Mouse (Mus musculus) embryonic facial prominence, embryonic 15.5 days (tissue): ENCODE measurements around the gene Med24. TPM values are rescaled to one million over a fixed set of nuclear protein-coding genes. Genes with fewer than 3 reads are reported as not detected.

Experiments used
- ATAC-seq: fragments of 200-750 bp; cut with Nextera tagmentation; 2 replicates; pipeline ENCODE4 v1.8.0; 2017; ENCODE audit warnings: low read depth, moderate TSS enrichment; ENCODE audit not compliant: insufficient number of reproducible peaks, low FRiP score, low TSS enrichment
- H3K27ac ChIP-seq: fragments of 300-500 bp; sonication (generic); replicated peaks from 2 replicates; pipeline ENCODE4 v1.5.1; 2015; ENCODE audit warnings: mild to moderate bottlenecking, inconsistent platforms
- H3K27me3 ChIP-seq: fragments of 300-500 bp; sonication (generic); 2 replicates; pipeline ENCODE4 v1.6.1; 2015; ENCODE audit warnings: inconsistent platforms
- H3K36me3 ChIP-seq: fragments of 300-500 bp; sonication (generic); 2 replicates; pipeline ENCODE4 v1.6.1; 2015; ENCODE audit warnings: mild to moderate bottlenecking, inconsistent platforms
- H3K4me1 ChIP-seq: fragments of 300-500 bp; sonication (generic); 2 replicates; pipeline ENCODE4 v1.6.1; 2015; ENCODE audit warnings: inconsistent platforms
- H3K4me2 ChIP-seq: fragments of 300-500 bp; sonication (generic); replicated peaks from 2 replicates; pipeline ENCODE4 v1.6.1; 2015; ENCODE audit warnings: mild to moderate bottlenecking, inconsistent platforms
- H3K4me3 ChIP-seq: fragments of 300-500 bp; sonication (generic); replicated peaks from 2 replicates; pipeline ENCODE4 v1.5.1; 2015; ENCODE audit warnings: mild to moderate bottlenecking, inconsistent platforms
- H3K9ac ChIP-seq: fragments of 300-500 bp; sonication (generic); 2 replicates; pipeline ENCODE4 v1.6.1; 2015; ENCODE audit warnings: inconsistent platforms
- H3K9me3 ChIP-seq: fragments of 300-500 bp; sonication (generic); replicated peaks from 2 replicates; pipeline ENCODE4 v1.6.1; 2016; ENCODE audit warnings: inconsistent platforms
- WGBS: fragments of 180-500 bp; shearing (Covaris S2); methylation state at CpG from one replicate; pipeline ENCODE4 v1.1.7; 2015; 5-methylcytosine and 5-hydroxymethylcytosine counted together
- polyA plus RNA-seq: library from polyadenylated mRNA; unstranded; fragments of >200 nt; fragmentation: Nextera tagmentation; extraction: Ambion mirVana; gene quantifications from 2 replicates; pipeline ENCODE4 v1.2.1, GENCODE M21; 2015

The Med24 gene
- polyA plus RNA-seq, 1 experiment from 2014 or later: 53.3 TPM

DNA sequence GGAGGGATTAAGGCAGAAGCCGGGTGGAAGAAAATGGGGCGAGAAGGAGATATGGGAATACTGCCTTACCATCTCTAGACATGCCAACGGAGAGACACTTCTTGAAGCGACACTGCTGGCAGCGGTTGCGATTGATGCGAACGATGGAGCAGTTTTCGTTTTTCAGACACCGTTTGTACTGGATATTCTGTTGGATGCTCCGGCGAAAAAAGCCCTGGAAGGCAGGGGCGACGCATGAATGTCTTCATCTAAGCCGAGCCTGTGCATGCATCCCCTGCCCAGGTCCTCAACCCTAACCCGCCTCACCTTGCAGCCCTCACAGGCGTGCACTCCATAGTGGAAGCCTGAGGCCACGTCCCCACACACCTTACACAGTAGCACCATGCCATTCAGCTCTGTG lies 41.9 kb upstream of the Med24 start:
- Histone ChIP-seq H3K9ac (no peak overlapping the region), H3K36me3 (peaks cover 25% of the 10 kb centered on the region), H3K4me2 (no peak overlapping the region), H3K4me3 (no peak overlapping the region), H3K4me1 (peaks cover 69% of the 10 kb centered on the region), H3K27me3 (no peaks in the 10 kb centered on the region), H3K27ac (no peak overlapping the region), H3K9me3 (no peaks in the 10 kb centered on the region)
- no peak for ATAC-seq
- whole genome bisulfite sequencing: 88% methylated on average over 18 of the region's 18 CpGs

DNA sequence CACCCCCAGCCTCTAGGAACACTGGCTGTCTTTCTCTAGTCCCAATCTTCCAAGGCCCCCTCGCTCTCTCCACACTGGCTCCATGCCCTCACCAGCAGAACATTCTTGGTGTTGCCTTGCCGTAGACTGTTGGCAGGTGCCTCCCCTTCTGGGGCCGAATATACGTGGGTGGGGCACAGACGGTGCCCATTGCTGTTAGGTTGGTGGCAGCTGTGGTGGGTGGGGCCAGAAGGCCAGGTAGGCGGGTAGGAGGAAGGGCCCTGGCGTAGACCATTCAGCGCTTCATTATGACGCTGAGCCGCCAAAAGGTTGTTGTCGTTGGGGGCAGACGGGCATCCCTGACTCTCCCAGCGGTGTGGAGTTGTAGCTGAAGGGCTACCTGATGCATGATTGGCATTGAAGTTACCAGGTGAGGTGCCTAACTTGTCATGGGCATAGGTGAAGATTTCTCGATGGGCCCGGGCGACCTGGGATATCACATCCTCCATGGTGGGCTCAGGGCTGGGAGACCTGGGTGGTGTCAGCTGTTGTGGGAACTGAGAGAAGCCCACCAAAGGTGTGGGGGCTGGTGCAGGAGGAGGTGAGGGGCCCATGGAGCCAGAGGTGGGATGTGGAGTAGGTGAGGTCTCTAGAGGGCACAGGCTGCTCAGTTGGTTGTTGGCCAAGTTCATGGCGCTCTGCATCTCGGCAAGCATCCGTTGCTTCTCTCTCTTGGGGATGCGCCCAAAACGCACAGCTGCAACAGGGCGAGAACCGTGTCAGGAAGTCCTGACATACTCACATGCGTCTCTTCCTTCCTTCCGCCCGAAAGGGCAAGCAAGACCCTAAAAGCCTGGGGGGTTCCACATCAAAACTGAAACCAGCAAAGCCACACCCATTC lies 41.1 kb upstream of the Med24 start:
- Histone ChIP-seq H3K27me3 (no peaks in the 10 kb centered on the region), H3K9ac (no peak overlapping the region), H3K4me3 (no peak overlapping the region), H3K4me2 (no peak overlapping the region), H3K27ac (no peak overlapping the region), H3K36me3 (peaks cover 27% of the 10 kb centered on the region), H3K9me3 (no peaks in the 10 kb centered on the region), H3K4me1 (peaks cover 69% of the 10 kb centered on the region)
- ATAC-seq: no peak
- WGBS: 91% methylated on average over 26 of the region's 26 CpGs

DNA sequence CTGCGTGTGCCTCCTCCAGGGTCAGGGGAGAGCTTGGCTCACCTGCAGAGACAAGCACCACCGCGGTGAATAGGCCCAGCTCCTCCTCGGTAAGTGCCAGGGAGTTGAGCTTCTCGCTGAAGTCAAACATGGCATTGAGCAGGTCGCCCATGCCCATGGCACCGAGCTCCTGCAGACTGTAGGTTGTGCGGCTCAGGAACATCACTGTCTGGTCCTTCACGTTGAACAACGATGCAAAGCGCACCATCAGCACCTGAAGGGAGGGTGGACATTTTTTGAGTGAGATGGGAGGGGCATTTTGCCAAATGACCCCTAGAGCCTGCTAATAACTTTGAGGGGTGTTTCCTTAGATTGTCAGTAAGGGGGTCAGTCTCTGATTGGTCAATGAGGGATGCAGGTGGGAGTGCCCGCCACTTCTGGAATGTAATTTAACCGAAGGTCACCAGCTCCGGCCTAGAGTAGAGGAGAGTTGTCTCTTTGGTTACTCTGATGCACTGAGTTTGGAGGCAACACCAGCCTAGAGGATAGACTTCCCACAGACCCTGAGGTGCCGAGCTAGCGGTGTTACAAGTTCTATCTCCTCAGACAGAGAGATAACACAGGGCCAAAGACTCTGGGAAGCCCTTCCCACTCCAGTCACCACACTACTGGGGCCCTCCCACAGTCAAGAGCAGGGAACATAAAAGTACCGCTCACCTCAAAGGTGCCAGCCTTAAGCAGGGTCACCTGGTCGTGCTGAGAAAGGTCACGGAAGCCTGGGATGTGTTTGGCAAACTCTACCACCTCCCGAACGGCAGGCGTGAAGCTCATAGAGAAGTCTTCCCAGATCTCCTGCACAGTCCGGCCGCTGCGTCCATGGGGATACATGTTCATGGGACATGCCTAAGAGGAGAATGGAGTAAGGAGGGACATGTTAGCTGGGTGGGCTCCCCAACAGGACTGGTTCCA lies 40.0 kb upstream of the Med24 start:
- no peak for ATAC-seq
- Histone ChIP-seq H3K4me3 (no peak overlapping the region), H3K27ac (peak overlapping the region; percentile 73), H3K9ac (no peak overlapping the region), H3K4me1 (peaks cover 69% of the 10 kb centered on the region), H3K9me3 (no peaks in the 10 kb centered on the region), H3K36me3 (peaks cover 37% of the 10 kb centered on the region), H3K27me3 (no peaks in the 10 kb centered on the region), H3K4me2 (no peak overlapping the region)
- 89% methylated on average over 25 of the region's 25 CpGs for WGBS

DNA sequence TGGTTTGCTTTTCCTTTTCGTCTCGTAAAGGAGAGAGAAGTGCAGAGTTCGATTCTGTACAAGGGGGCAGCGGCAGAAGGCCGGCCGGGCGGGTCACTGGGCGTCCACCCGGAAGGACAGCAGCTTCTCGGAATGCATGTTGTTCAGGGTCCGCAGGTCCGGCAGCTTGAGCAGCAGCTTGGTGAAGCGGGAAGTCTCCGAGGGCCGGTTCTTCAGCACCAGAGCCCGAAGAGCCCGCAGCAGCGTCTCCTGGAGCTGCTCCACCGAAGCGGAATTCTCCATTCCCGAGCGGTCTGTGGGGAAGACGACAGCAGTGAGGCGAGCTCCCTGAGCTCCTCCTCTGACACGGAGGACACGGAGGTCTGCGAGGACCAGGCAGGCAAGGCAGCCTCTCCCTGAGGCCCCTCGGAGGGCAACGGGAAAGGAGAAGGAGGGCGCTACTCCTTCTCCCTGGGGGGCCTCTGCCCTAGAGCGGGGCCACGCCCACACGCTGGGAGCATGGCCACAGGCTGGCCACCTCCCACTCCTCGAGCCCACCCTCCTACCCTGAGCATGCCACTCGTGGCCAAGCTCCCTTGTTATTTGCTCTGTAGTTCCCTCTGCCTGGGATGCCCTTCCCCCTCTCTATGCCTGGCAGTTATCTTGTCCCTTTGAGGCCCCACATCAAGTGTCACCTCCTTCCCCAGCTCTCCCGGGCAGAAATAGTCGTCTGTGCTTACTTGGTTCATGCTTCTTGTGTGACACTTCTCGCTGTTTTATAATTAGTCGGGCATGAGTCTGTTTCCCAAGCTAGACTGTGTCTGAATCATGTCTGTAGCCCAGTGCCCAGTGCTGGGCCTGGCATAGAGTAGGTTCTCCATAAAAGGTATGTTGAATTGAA lies 39.1 kb upstream of the Med24 start:
- peak overlapping the region; percentile 73 for H3K27ac ChIP-seq
- WGBS: 24% methylated on average over 39 of the region's 39 CpGs
- peak overlapping the region; percentile 20 for H3K4me3 ChIP-seq
- no peak overlapping the region for H3K9ac ChIP-seq
- peaks cover 68% of the 10 kb centered on the region for H3K4me1 ChIP-seq
- peak overlapping the region; percentile 34 for H3K4me2 ChIP-seq
- H3K27me3 ChIP-seq: no peaks in the 10 kb centered on the region
- H3K36me3 ChIP-seq: peaks cover 43% of the 10 kb centered on the region
- peak; percentile 16; the same call in 1 of the 2 replicates for ATAC-seq
- no peaks in the 10 kb centered on the region for H3K9me3 ChIP-seq

DNA sequence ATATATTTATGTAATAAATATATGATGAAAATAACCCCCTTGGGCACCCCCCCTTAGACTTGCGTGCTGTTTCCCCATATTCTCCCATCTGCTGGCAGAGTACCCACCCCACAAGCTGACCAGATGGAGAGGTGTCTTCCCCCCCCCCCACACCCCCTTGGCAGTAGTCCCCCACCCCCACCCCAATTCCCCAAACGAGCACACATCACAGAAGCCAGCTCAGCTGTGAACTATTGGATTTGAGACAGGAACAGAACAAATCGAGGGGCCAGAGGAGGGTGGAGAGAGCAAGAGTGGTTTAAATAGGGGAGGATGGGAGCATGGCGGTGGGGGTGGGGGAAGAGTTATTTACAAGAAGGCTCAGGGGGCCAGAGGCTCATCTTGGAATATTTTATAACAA lies 38.5 kb upstream of the Med24 start:
- Histone ChIP-seq H3K4me1 (peaks cover 68% of the 10 kb centered on the region), H3K27ac (peak overlapping the region; percentile 73), H3K4me2 (peak overlapping the region; percentile 34), H3K36me3 (peaks cover 48% of the 10 kb centered on the region), H3K9me3 (no peaks in the 10 kb centered on the region), H3K4me3 (peak overlapping the region; percentile 20), H3K9ac (no peak overlapping the region), H3K27me3 (no peaks in the 10 kb centered on the region)
- no peak for ATAC-seq
- WGBS: 6% methylated on average over 4 of the region's 4 CpGs

DNA sequence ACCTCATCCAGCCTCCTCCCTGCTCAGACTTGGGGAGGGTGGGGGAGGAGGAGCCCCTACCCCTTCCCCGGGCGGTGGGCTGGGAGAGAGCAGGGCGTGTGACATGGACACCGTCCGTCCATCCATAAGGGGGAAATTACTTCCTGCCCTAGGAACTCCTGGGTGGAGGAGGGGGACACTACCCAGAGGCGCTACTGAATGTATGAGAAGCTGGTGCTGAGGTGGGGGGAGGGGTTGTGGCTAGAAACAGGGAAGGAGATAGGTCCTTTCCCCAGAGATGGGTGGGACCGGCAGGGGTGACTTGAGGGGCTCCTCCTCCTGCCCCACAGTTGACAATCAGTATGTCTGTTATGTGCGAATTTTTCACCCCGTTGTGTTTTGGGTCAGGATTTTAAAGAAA lies 38.0 kb upstream of the Med24 start:
- Histone ChIP-seq H3K9ac (no peak overlapping the region), H3K27ac (peak overlapping the region; percentile 73; the same call in 1 of the 2 replicates), H3K4me3 (no peak overlapping the region), H3K4me1 (peaks cover 71% of the 10 kb centered on the region), H3K27me3 (no peaks in the 10 kb centered on the region), H3K4me2 (no peak overlapping the region; the same call in 1 of the 2 replicates), H3K36me3 (peaks cover 52% of the 10 kb centered on the region), H3K9me3 (no peaks in the 10 kb centered on the region)
- 21% methylated on average over 8 of the region's 9 CpGs for WGBS
- no peak; the same call in 1 of the 2 replicates for ATAC-seq

DNA sequence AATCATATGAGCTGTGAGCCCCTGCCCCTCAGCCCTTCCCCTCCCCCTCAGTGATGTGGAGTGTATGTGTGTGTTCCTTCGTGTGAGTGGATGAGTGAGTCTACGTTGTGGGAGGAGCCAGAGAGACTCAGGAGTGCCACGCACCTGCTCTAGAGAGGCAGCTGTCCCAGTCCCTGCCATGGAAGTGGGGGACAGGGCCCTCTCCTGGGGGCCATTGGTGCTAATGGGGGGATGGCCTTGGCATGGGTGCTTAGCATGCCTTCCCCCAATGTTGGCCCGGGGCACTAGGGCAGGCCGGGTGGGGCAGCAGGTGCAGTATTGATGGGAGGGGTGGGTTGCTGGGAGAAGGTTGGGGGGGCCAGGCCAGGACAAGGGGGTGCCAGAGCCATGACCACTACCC lies 37.6 kb upstream of the Med24 start:
- no peak; the same call in 1 of the 2 replicates for ATAC-seq
- H3K36me3 ChIP-seq: peaks cover 56% of the 10 kb centered on the region
- H3K9ac ChIP-seq: no peak overlapping the region
- H3K4me3 ChIP-seq: no peak overlapping the region
- peaks cover 71% of the 10 kb centered on the region for H3K4me1 ChIP-seq
- H3K27me3 ChIP-seq: no peaks in the 10 kb centered on the region
- peak overlapping the region; percentile 73; the same call in 1 of the 2 replicates for H3K27ac ChIP-seq
- WGBS: 46% methylated on average over 5 of the region's 5 CpGs
- H3K9me3 ChIP-seq: no peaks in the 10 kb centered on the region
- H3K4me2 ChIP-seq: no peak overlapping the region; the same call in 1 of the 2 replicates

DNA sequence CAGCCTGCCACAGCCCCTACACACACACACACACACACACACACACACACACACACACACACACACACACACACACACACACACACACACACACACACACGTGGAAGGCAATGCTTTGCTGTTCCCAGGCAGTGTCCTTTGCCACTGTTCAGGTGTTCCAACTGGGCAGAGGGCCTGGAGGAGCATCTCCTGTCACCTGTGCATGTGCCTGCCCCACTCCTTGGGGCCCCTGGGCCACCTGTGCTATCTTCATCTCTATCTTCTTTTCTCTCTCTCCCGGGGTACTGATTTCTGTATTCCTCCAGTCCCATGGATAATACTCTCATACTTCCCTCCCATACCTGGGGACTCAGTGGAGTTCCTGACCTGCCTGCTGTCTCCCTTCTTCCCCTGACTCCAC lies 37.1 kb upstream of the Med24 start:
- Histone ChIP-seq H3K4me3 (no peak overlapping the region), H3K27me3 (no peaks in the 10 kb centered on the region), H3K27ac (no peak overlapping the region; the same call in 1 of the 2 replicates), H3K9me3 (no peaks in the 10 kb centered on the region), H3K36me3 (peaks cover 61% of the 10 kb centered on the region), H3K4me2 (no peak overlapping the region), H3K4me1 (peaks cover 71% of the 10 kb centered on the region), H3K9ac (no peak overlapping the region)
- 50% methylated on average over 2 of the region's 2 CpGs for WGBS
- no peak for ATAC-seq

DNA sequence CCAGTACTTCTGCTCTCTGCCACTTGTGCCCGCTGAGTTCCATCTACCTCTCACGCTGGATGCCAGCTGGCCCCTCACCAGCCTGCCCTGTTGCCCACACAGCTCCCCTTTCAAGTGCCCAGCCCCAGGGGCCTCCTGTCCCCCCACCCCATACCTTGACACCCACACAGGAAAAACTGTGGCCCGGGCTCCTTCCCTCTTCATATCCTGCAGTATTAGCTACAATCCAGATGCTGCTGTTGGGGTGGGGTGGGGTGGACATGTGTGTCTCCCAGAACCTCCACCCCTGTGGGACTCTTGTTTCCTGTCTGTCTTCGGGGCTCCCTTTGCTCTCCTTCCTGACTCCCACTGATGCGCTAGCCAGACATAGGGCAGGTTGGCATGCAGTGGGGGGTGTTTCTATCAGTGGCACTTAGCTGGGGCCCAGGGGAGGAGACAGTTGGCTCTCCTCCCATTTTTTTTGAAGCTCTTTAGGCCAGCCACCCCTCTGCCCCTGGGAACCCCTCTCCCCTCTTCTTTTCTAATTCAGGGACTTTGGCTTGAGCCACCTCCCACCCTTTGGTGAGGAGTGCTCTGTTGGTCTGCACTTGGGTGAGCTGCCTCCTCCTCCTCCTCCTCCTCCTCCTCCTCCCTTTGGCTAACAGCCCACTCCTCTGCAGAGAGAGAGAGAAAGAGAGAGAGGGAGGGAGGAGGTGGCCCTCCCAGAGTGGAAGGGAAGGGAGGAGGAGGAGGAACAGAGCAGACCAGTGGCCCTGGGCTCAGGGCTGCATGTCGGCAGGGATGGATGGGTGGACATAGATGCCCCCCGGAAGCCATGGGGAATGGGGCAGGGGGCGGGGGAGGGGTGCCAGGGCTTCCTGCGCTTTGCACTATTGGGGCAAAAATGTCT lies 36.4 kb upstream of the Med24 start:
- Histone ChIP-seq H3K27me3 (no peaks in the 10 kb centered on the region), H3K4me3 (no peak overlapping the region), H3K9ac (no peak overlapping the region), H3K9me3 (no peaks in the 10 kb centered on the region), H3K4me2 (no peak overlapping the region), H3K4me1 (peaks cover 71% of the 10 kb centered on the region), H3K36me3 (peaks cover 66% of the 10 kb centered on the region), H3K27ac (peak overlapping the region; percentile 13; the same call in 1 of the 2 replicates)
- ATAC-seq: no peak
- 36% methylated on average over 8 of the region's 9 CpGs for WGBS

DNA sequence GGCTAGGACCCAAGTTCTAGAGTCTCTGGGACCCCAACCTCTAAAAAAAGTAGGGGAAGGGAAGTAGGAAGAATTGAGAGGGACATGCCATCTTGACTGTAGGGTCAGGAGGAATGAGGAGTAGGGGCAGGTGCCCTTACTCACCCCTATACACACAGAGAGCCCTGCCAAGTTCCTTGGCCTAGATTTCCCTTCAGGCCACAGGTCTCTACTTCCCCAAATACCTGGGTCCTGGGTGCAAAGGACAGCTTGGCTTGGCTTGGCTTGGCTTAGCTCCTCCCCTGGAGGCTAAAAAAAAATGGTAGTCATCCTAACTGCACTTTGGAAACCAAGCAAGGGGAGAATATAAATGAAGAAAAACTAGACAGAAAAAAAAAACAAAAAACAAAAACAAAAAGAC lies 35.5 kb upstream of the Med24 start:
- Histone ChIP-seq H3K9ac (no peak overlapping the region), H3K4me3 (no peak overlapping the region), H3K4me1 (peaks cover 65% of the 10 kb centered on the region), H3K36me3 (peaks cover 66% of the 10 kb centered on the region), H3K27me3 (no peaks in the 10 kb centered on the region), H3K4me2 (no peak overlapping the region), H3K9me3 (no peaks in the 10 kb centered on the region), H3K27ac (0 out of 2 replicates have a peak overlapping the region, but pooled peaks have one; percentile 11)
- no peak for ATAC-seq
